Comparison of ENCODE assay signal across 8 mouse cellular contexts in the genomic region with DNA sequence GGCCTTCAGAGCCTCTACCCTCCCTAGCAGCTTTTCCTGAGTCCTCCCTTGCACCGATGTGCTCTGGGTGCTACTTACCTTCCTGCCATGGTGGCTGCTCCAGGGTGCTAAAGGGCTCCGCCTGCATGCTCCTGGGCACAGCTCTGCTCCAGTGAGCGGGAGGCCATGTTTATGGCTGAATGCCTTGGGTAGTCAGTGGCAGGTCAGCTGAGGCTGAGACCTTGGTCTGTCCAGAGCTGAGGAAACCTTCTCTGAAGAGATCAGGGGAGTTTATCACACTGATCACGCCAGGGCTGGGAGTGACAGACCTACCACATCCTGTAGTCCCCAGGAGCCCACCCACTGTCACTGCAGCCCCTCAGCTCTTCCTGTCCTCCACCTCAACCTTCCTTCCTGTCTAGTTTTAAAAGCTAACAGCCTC. TPM values are rescaled to one million over a fixed set of nuclear protein-coding genes. Genes with fewer than 3 reads are reported as not detected.
DNase-seq lines count a peak whose midpoint lies in the region; ATAC-seq and TF ChIP-seq lines count a peak whose summit lies in the region.

A gene (minus strand): TSS at position 382 of the 421 bp plus-strand sequence.

- H3K36me3 ChIP-seq in heart, embryonic 13.5 days, result peaks cover 36% of the 10 kb centered on the region
- peaks cover 21% of the 10 kb centered on the region for H3K36me3 ChIP-seq in ES-E14 (ENCODE audit: control insufficient read depth, insufficient read depth, low read length, poor library complexity, severe bottlenecking)
- H3K36me3 ChIP-seq in kidney, embryonic 15.5 days, result peaks cover 36% of the 10 kb centered on the region
- peaks cover 43% of the 10 kb centered on the region for H3K36me3 ChIP-seq in midbrain, embryonic 14.5 days (ENCODE audit: control insufficient read depth, insufficient read depth, low read length)

- H3K27ac ChIP-seq in heart, embryonic 13.5 days (replicated peaks), result peak within 1 kb of the TSS; percentile 42; the same call in 1 of the 2 replicates
- peak within 1 kb of the TSS; percentile 8; the same call in 1 of the 2 replicates for H3K27ac ChIP-seq in ES-E14 (ENCODE audit: insufficient read depth, low read depth, low read length, poor library complexity, severe bottlenecking)
- H3K27ac ChIP-seq in kidney, embryonic 15.5 days, result peak within 1 kb of the TSS; percentile 54
- H3K27ac ChIP-seq in midbrain, embryonic 14.5 days (replicated peaks; ENCODE audit: low read depth, low read length), result no peak within 1 kb of the TSS

- 54% methylated on average over 4 of the region's 4 CpGs for WGBS in heart, embryonic 13.5 days
- 31% methylated on average over 4 of the region's 4 CpGs for WGBS in kidney, embryonic 15.5 days
- WGBS in midbrain, embryonic 14.5 days, result 86% methylated on average over 4 of the region's 4 CpGs

- H3K27me3 ChIP-seq in heart, embryonic 13.5 days (replicated peaks), result no peaks in the 10 kb centered on the region
- no peaks in the 10 kb centered on the region for H3K27me3 ChIP-seq in kidney, embryonic 15.5 days
- H3K27me3 ChIP-seq in midbrain, embryonic 14.5 days (ENCODE audit: control insufficient read depth, insufficient read depth, low read length), result no peaks in the 10 kb centered on the region

- no peaks in the 10 kb centered on the region for H3K9me3 ChIP-seq in heart, embryonic 13.5 days
- H3K9me3 ChIP-seq in ES-E14 (ENCODE audit: control insufficient read depth, insufficient read depth, low read depth, low read length), result no peaks in the 10 kb centered on the region
- H3K9me3 ChIP-seq in kidney, embryonic 15.5 days (replicated peaks), result no peaks in the 10 kb centered on the region
- no peaks in the 10 kb centered on the region for H3K9me3 ChIP-seq in midbrain, embryonic 14.5 days (ENCODE audit: control insufficient read depth, low read length)

- peaks cover 11% of the 10 kb centered on the region for H3K4me1 ChIP-seq in heart, embryonic 13.5 days
- H3K4me1 ChIP-seq in ES-E14 (ENCODE audit: control insufficient read depth in 2 of 2, insufficient read depth in 2 of 2, low read length in 2 of 2, poor library complexity in 1 of 2), result peaks cover 8 to 26% of the 10 kb centered on the region in 2 experiments
- peaks cover 16% of the 10 kb centered on the region for H3K4me1 ChIP-seq in kidney, embryonic 15.5 days
- H3K4me1 ChIP-seq in midbrain, embryonic 14.5 days (ENCODE audit: control insufficient read depth, insufficient read depth, low read length), result no peaks in the 10 kb centered on the region

- H3K9ac ChIP-seq in heart, embryonic 13.5 days, result no peak within 1 kb of the TSS
- peak within 1 kb of the TSS; percentile 24; the same call in 1 of the 2 replicates for H3K9ac ChIP-seq in ES-E14 (ENCODE audit: insufficient read depth, low read depth, low read length, poor library complexity, severe bottlenecking)
- H3K9ac ChIP-seq in kidney, embryonic 15.5 days, result no peak within 1 kb of the TSS
- no peak within 1 kb of the TSS for H3K9ac ChIP-seq in midbrain, embryonic 14.5 days (replicated peaks; ENCODE audit: low read length)

- H3K4me3 ChIP-seq in heart, embryonic 13.5 days, result no peak within 1 kb of the TSS
- peak within 1 kb of the TSS; percentile 7 to 42; a peak in 1 of 4 replicates for H3K4me3 ChIP-seq in ES-E14 (ENCODE audit: insufficient read depth in 1 of 2, low read depth in 1 of 2, low read length in 2 of 2, poor library complexity in 1 of 2, severe bottlenecking in 1 of 2)
- peak within 1 kb of the TSS; percentile 16 for H3K4me3 ChIP-seq in kidney, embryonic 15.5 days (replicated peaks)
- no peak within 1 kb of the TSS for H3K4me3 ChIP-seq in midbrain, embryonic 14.5 days (replicated peaks; ENCODE audit: low read depth, low read length)

- H3K4me2 ChIP-seq in heart, embryonic 13.5 days, result no peak within 1 kb of the TSS
- peak within 1 kb of the TSS; percentile 38 for H3K4me2 ChIP-seq in kidney, embryonic 15.5 days
- no peak within 1 kb of the TSS for H3K4me2 ChIP-seq in midbrain, embryonic 14.5 days (ENCODE audit: low read length)

- no peak for DNase-seq in heart, postnatal 10 days
- no peak for DNase-seq in ES-E14 (ENCODE audit: low read depth, low spot score)
- no peak for DNase-seq in testis, postnatal 10 days (ENCODE audit: low spot score)
- DNase-seq in ovary, adult 18-20 months (ENCODE audit: low spot score), result no peak
- DNase-seq in midbrain, embryonic 14.5 days, result no peak

- intact Hi-C loops in heart, postnatal 10 days (cut with DNase I), result no loop called here

- in situ Hi-C loops in ES-E14 (cut with MboI; ENCODE audit: low sequenced_read_pairs in 2 of 2, unreplicated experiment in 2 of 2), result no loop called here

- ATAC-seq in heart, embryonic 13.5 days (ENCODE audit: extremely low read depth, insufficient number of reproducible peaks, low FRiP score, low TSS enrichment), result no peak
- peak; percentile 66 for ATAC-seq in kidney, embryonic 15.5 days (replicated peaks; ENCODE audit: low FRiP score)
- ATAC-seq in monocyte, adult 5-6 weeks (replicated peaks; ENCODE audit: insufficient number of reproducible peaks, low FRiP score, low TSS enrichment, poor library complexity, severe bottlenecking), result peak; percentile 58; the same call in 1 of the 2 replicates
- no peak for ATAC-seq in midbrain, embryonic 14.5 days (ENCODE audit: low FRiP score, low TSS enrichment)

TF ChIP-seq in ES-E14, 5 proteins besides CTCF, POLR2A, EP300 and RAD21:
- TF ChIP-seq CHD2 (IDR thresholded peaks at IDR 0.05; ENCODE audit: low read depth, low read length) (no peak), ZC3H11A (IDR thresholded peaks at IDR 0.05; ENCODE audit: borderline replicate concordance, low read depth, low read length) (no peak), MAFK (IDR thresholded peaks at IDR 0.05; ENCODE audit: insufficient read depth, low read depth, low read length) (no peak), HCFC1 (IDR thresholded peaks at IDR 0.05; ENCODE audit: borderline replicate concordance, insufficient read depth, low read length) (no peak), ZNF384 (IDR thresholded peaks at IDR 0.05; ENCODE audit: low read depth, low read length) (no peak)

RNA-seq across cellular contexts. Expression of the gene that starts here (rescaled TPM):
- polyA plus RNA-seq in heart, embryonic 13.5 days (2015; fragmentation: Nextera tagmentation; extraction: Ambion mirVana), result 1.5 and 1.7 TPM in 2 replicates
- 1 to 10 TPM; 3.0 to 3.1 TPM for total RNA-seq in heart, postnatal 10 days (2021)
- 2.1 and 2.3 TPM in 2 replicates for total RNA-seq in ES-E14 (2012; rRNA removed)
- 2.3 and 2.5 TPM in 2 replicates for polyA plus RNA-seq in kidney, embryonic 15.5 days (2015; fragmentation: Nextera tagmentation; extraction: Ambion mirVana)
- total RNA-seq in monocyte, adult 5-6 weeks (2017), result 9.6 to 50.1 TPM (median 14.0 TPM) in 3 replicates
- 0.66 and 1.2 TPM in 2 replicates for polyA plus RNA-seq in midbrain, embryonic 14.5 days (2014; fragmentation: Nextera tagmentation; extraction: Ambion mirVana)

Comparison
In these comparisons a context has a peak if more than half of its experiments do, and no peak if none do; other contexts are left out.
1. ATAC-seq: peak in kidney, embryonic 15.5 days (single experiment) and monocyte, adult 5-6 weeks (single experiment); none in heart, embryonic 13.5 days (single experiment) and midbrain, embryonic 14.5 days (single experiment).
2. H3K4me3 ChIP-seq: peak in ES-E14 (2 of 2) and kidney, embryonic 15.5 days (single experiment); none in heart, embryonic 13.5 days (single experiment) and midbrain, embryonic 14.5 days (single experiment).